Mouse (Mus musculus): ENCODE results near the gene Mpdz. TPM values are rescaled to one million over a fixed set of nuclear protein-coding genes. Genes with fewer than 3 reads are reported as not detected.

Gene Mpdz
- total and polyA plus RNA-seq, 3 experiments, result not detected

GRCm38 (mm10) chr4:81414684-81415323, 27.8 kb downstream of the Mpdz start:
- no peak overlapping the region for H3K27ac ChIP-seq (ENCODE audit: control insufficient read depth, low read depth, low read length)
- no peak overlapping the region for H3K4me3 ChIP-seq (ENCODE audit: control insufficient read depth in 1 of 2, insufficient read depth in 1 of 2, low read depth in 2 of 2, low read length in 2 of 2)
- H3K4me1 ChIP-seq (ENCODE audit: control insufficient read depth in 1 of 2, insufficient read depth in 2 of 2, low read length in 2 of 2), result no peaks in the 10 kb centered on the region
- no peak for DNase-seq (ENCODE audit: low read depth, low spot score)
- no peaks in the 10 kb centered on the region for H3K27me3 ChIP-seq (ENCODE audit: control insufficient read depth in 1 of 2, insufficient read depth in 2 of 2, low read length in 2 of 2)
- no peak overlapping the region for H3K9ac ChIP-seq (ENCODE audit: control insufficient read depth, low read depth, low read length, poor library complexity, severe bottlenecking)
- H3K36me3 ChIP-seq (ENCODE audit: control insufficient read depth in 1 of 2, insufficient read depth in 2 of 2, low read length in 2 of 2), result no peaks in the 10 kb centered on the region
- no peaks in the 10 kb centered on the region for H3K79me2 ChIP-seq (ENCODE audit: control insufficient read depth, insufficient read depth, low read length, poor library complexity)
- no peak for TF ChIP-seq SMC3 (IDR thresholded peaks at IDR 0.05; ENCODE audit: low read depth, low read length)
- TF ChIP-seq MXI1 (IDR thresholded peaks at IDR 0.05; ENCODE audit: low read depth, low read length), result no peak
- no peak for TF ChIP-seq CHD2 (IDR thresholded peaks at IDR 0.05; ENCODE audit: low read length)
- no peak for TF ChIP-seq MYC (IDR thresholded peaks at IDR 0.05; ENCODE audit: low read depth, low read length)
- TF ChIP-seq TAL1 (IDR thresholded peaks at IDR 0.05; ENCODE audit: low read length), result no peak
- no peak for TF ChIP-seq ZKSCAN1 (IDR thresholded peaks at IDR 0.05; ENCODE audit: low read depth, low read length)
- TF ChIP-seq E2F4 (IDR thresholded peaks at IDR 0.05; ENCODE audit: borderline replicate concordance, low read depth, low read length), result no peak
- TF ChIP-seq POLR2A (IDR thresholded peaks at IDR 0.05; ENCODE audit: control insufficient read depth in 1 of 2, insufficient read depth in 1 of 2, low read depth in 1 of 2, low read length in 2 of 2, poor library complexity in 1 of 2), result no peak
- no peak for TF ChIP-seq POLR2AphosphoS2 (IDR thresholded peaks at IDR 0.05; ENCODE audit: low read length)
- TF ChIP-seq USF1 (IDR thresholded peaks at IDR 0.05; ENCODE audit: low read depth, low read length), result no peak
- TF ChIP-seq TBP (IDR thresholded peaks at IDR 0.05; ENCODE audit: low read depth, low read length), result no peak
- no peak for TF ChIP-seq UBTF (IDR thresholded peaks at IDR 0.05; ENCODE audit: borderline replicate concordance, insufficient read depth, low read depth, low read length)
- no peak for TF ChIP-seq MYB (IDR thresholded peaks at IDR 0.05; ENCODE audit: low read depth, low read length)
- no peak for TF ChIP-seq USF2 (IDR thresholded peaks at IDR 0.05; ENCODE audit: borderline replicate concordance in 1 of 2, insufficient read depth in 1 of 2, low read depth in 1 of 2, low read length in 2 of 2)
- TF ChIP-seq NELFE (IDR thresholded peaks at IDR 0.05; ENCODE audit: low read depth, low read length), result no peak
- no peak for TF ChIP-seq ZC3H11A (IDR thresholded peaks at IDR 0.05; ENCODE audit: low read depth, low read length)
- H3K9me3 ChIP-seq (replicated peaks; ENCODE audit: insufficient read depth, low read length), result no peaks in the 10 kb centered on the region

DNA sequence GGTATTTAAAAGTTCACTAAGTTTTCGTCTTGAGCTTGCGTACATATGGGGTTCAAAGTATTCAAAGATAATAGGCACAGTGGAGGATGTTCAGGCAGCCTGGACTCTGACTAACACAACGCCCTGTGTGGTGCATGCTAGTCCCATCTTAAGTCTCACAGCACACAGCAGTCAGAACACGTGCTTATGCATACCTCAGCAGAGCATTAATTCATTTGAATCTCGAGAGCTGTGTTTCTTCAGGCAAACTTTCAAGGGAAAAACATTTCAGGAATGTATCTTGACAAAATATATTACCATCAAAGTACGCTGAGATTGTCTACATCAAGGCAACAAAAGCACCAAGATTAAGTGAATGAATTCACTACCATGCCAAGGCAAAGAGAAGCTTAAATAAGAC, 45.7 kb downstream of the Mpdz start:
- no peak overlapping the region for H3K27ac ChIP-seq (ENCODE audit: control insufficient read depth, low read depth, low read length)
- H3K4me1 ChIP-seq (ENCODE audit: control insufficient read depth in 1 of 2, insufficient read depth in 2 of 2, low read length in 2 of 2), result no peaks in the 10 kb centered on the region
- H3K9ac ChIP-seq (ENCODE audit: control insufficient read depth, low read depth, low read length, poor library complexity, severe bottlenecking), result no peak overlapping the region

More for the DNA sequence above, 45.7 kb downstream of the Mpdz start:
- Histone ChIP-seq H3K4me3 (ENCODE audit: control insufficient read depth in 1 of 2, insufficient read depth in 1 of 2, low read depth in 2 of 2, low read length in 2 of 2) (no peak overlapping the region), H3K9me3 (replicated peaks; ENCODE audit: insufficient read depth, low read length) (no peaks in the 10 kb centered on the region), H3K27me3 (ENCODE audit: control insufficient read depth in 1 of 2, insufficient read depth in 2 of 2, low read length in 2 of 2) (no peaks in the 10 kb centered on the region), H3K79me2 (ENCODE audit: control insufficient read depth, insufficient read depth, low read length, poor library complexity) (no peaks in the 10 kb centered on the region), H3K36me3 (ENCODE audit: control insufficient read depth in 1 of 2, insufficient read depth in 2 of 2, low read length in 2 of 2) (no peaks in the 10 kb centered on the region)
- no peak for DNase-seq (ENCODE audit: low read depth, low spot score)
- TF ChIP-seq USF1 (IDR thresholded peaks at IDR 0.05; ENCODE audit: low read depth, low read length) (no peak), ETS1 (IDR thresholded peaks at IDR 0.05; ENCODE audit: low read depth, low read length) (no peak), CTCF (IDR thresholded peaks at IDR 0.05 in 2 of 3, conservative IDR thresholded peaks at IDR 0.05 in 1 of 3; ENCODE audit: control insufficient read depth in 1 of 3, insufficient read depth in 1 of 3, low read depth in 2 of 3, low read length in 3 of 3, poor library complexity in 1 of 3, severe bottlenecking in 1 of 3) (no peak), GATA1 (IDR thresholded peaks at IDR 0.05; ENCODE audit: low read depth, low read length) (no peak), TCF12 (IDR thresholded peaks at IDR 0.05; ENCODE audit: low read depth, low read length) (no peak), BHLHE40 (IDR thresholded peaks at IDR 0.05; ENCODE audit: borderline replicate concordance, low read depth, low read length) (no peak), RCOR1 (IDR thresholded peaks at IDR 0.05; ENCODE audit: low read depth, low read length) (no peak), NRF1 (IDR thresholded peaks at IDR 0.05; ENCODE audit: insufficient read depth, low read depth, low read length, poor library complexity, severe bottlenecking) (no peak), SMC3 (IDR thresholded peaks at IDR 0.05; ENCODE audit: low read depth, low read length) (no peak), UBTF (IDR thresholded peaks at IDR 0.05; ENCODE audit: borderline replicate concordance, insufficient read depth, low read depth, low read length) (no peak), MAX (IDR thresholded peaks at IDR 0.05; ENCODE audit: low read length) (no peak), TBP (IDR thresholded peaks at IDR 0.05; ENCODE audit: low read depth, low read length) (no peak), MEF2A (IDR thresholded peaks at IDR 0.05; ENCODE audit: extremely low read depth, insufficient replicate concordance, low read depth, low read length, poor library complexity, severe bottlenecking) (no peak), MYB (IDR thresholded peaks at IDR 0.05; ENCODE audit: low read depth, low read length) (no peak)

Measured in MEL (cell line).